Mouse (Mus musculus) embryonic facial prominence, embryonic 10.5 days (tissue): ENCODE measurements around the gene Hecw1. TPM values are rescaled to one million over a fixed set of nuclear protein-coding genes. Genes with fewer than 3 reads are reported as not detected.

Source experiments
- DNase-seq: peaks from one replicate; pipeline ENCODE4 v3.0.0-alpha.2; 2017; ENCODE audit warnings: low spot score
- H3K27ac ChIP-seq: fragments of 300-500 bp; sonication (generic); replicated peaks from 2 replicates; pipeline ENCODE4 v1.5.1; 2016; ENCODE audit warnings: mild to moderate bottlenecking
- H3K27me3 ChIP-seq: fragments of 300-500 bp; sonication (generic); replicated peaks from 2 replicates; pipeline ENCODE4 v1.6.1; 2016; ENCODE audit warnings: low read depth, mild to moderate bottlenecking; ENCODE audit not compliant: poor library complexity, severe bottlenecking
- H3K36me3 ChIP-seq: fragments of 300-500 bp; sonication (generic); replicated peaks from 2 replicates; pipeline ENCODE4 v1.6.1; 2016; ENCODE audit warnings: mild to moderate bottlenecking, moderate library complexity
- H3K4me1 ChIP-seq: fragments of 300-500 bp; sonication (generic); 2 replicates; pipeline ENCODE4 v1.6.1; 2016
- H3K4me3 ChIP-seq: fragments of 300-500 bp; sonication (generic); 2 replicates; pipeline ENCODE4 v1.5.1; 2016; ENCODE audit warnings: mild to moderate bottlenecking, moderate library complexity
- H3K9me3 ChIP-seq: fragments of 300-500 bp; sonication (generic); 2 replicates; pipeline ENCODE4 v1.6.1; 2016; ENCODE audit warnings: mild to moderate bottlenecking
- WGBS: fragments of 180-500 bp; shearing (Covaris S2); methylation state at CpG from one replicate; pipeline ENCODE4 v1.1.7; 2016; 5-methylcytosine and 5-hydroxymethylcytosine counted together
- polyA plus RNA-seq: library from polyadenylated mRNA; unstranded; fragments of >200 nt; fragmentation: Nextera tagmentation; extraction: Ambion mirVana; gene quantifications from 2 replicates; pipeline ENCODE4 v1.2.1, GENCODE M21; 2016

Hecw1 gene
- 1.5 and 1.6 TPM in 2 replicates for polyA plus RNA-seq

- no peaks in the 10 kb centered on the region for H3K36me3 ChIP-seq
- DNase-seq = peak; percentile 50
- H3K27ac ChIP-seq = peak within 1 kb of the TSS; percentile 76
- WGBS = under 1% methylated on average over 15 of the region's 15 CpGs
- peaks cover 14% of the 10 kb centered on the region for H3K4me1 ChIP-seq
- H3K27me3 ChIP-seq = peaks cover 46% of the 10 kb centered on the region
- no peaks in the 10 kb centered on the region for H3K9me3 ChIP-seq
- H3K4me3 ChIP-seq = peak within 1 kb of the TSS; percentile 69
Measured at GRCm38 (mm10) chr13:14522906-14523269, at the start of gene Hecw1. TSS of gene Hecw1 (minus strand) at chr13:14523228.

- Histone ChIP-seq H3K27ac (no peak overlapping the region), H3K27me3 (no peaks in the 10 kb centered on the region), H3K4me3 (no peak overlapping the region), H3K9me3 (no peaks in the 10 kb centered on the region), H3K4me1 (no peaks in the 10 kb centered on the region), H3K36me3 (no peaks in the 10 kb centered on the region)
- no peak for DNase-seq
- 85% methylated on average over 1 of the region's 1 CpGs for WGBS
Measured at GRCm38 (mm10) chr13:14561336-14561735, 38.3 kb upstream of the Hecw1 start.

- H3K36me3 ChIP-seq = no peaks in the 10 kb centered on the region
- H3K27ac ChIP-seq = no peak overlapping the region
- no peaks in the 10 kb centered on the region for H3K9me3 ChIP-seq
- no peaks in the 10 kb centered on the region for H3K4me1 ChIP-seq
- no peak for DNase-seq
- no peaks in the 10 kb centered on the region for H3K27me3 ChIP-seq
- whole genome bisulfite sequencing = 79% methylated on average over 2 of the region's 2 CpGs
- no peak overlapping the region for H3K4me3 ChIP-seq
Measured at GRCm38 (mm10) chr13:14552628-14553027, 29.6 kb upstream of the Hecw1 start.

DNA sequence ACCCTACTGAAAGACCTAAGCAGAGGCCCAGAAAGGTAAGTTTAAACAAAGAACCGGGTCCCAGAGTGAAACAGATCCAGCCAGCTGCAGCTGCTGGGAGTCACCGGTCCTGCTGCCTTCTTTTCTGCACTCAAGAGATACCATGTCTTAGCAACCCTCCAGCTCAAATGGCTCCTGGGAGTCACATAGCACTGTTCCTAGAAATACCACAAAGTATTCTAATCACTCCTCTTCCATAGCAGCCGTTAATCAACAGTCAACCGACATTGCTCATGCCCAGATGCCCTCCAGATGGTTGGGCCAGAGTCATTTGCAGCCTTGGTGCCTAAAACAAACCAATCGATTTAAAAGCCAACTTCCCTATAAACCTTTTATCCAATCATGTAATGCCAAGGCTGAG is 19.8 kb upstream of the Hecw1 start:
- Histone ChIP-seq H3K36me3 (no peaks in the 10 kb centered on the region), H3K9me3 (no peaks in the 10 kb centered on the region), H3K4me1 (no peaks in the 10 kb centered on the region), H3K27me3 (no peaks in the 10 kb centered on the region), H3K27ac (no peak overlapping the region), H3K4me3 (no peak overlapping the region)
- WGBS = 79% methylated on average over 5 of the region's 5 CpGs
- no peak for DNase-seq

GRCm38 (mm10) chr13:14522128-14522905 is 711 bp downstream of the Hecw1 start:
- peak; percentile 55 for DNase-seq
- H3K27me3 ChIP-seq = peaks cover 46% of the 10 kb centered on the region
- peak overlapping the region; percentile 69 for H3K4me3 ChIP-seq
- peaks cover 14% of the 10 kb centered on the region for H3K4me1 ChIP-seq
- H3K9me3 ChIP-seq = no peaks in the 10 kb centered on the region
- 2% methylated on average over 38 of the region's 38 CpGs for WGBS
- no peaks in the 10 kb centered on the region for H3K36me3 ChIP-seq
- H3K27ac ChIP-seq = peak overlapping the region; percentile 76

- H3K36me3 ChIP-seq = no peaks in the 10 kb centered on the region
- WGBS = 20% methylated on average over 4 of the region's 4 CpGs
- DNase-seq = no peak
- peak overlapping the region; percentile 76; the same call in 1 of the 2 replicates for H3K27ac ChIP-seq
- H3K4me1 ChIP-seq = peaks cover 14% of the 10 kb centered on the region
- peaks cover 46% of the 10 kb centered on the region for H3K27me3 ChIP-seq
- H3K9me3 ChIP-seq = no peaks in the 10 kb centered on the region
- H3K4me3 ChIP-seq = peak overlapping the region; percentile 69
Measured at GRCm38 (mm10) chr13:14521746-14522127, 1.3 kb downstream of the Hecw1 start.

GRCm38 (mm10) chr13:14519605-14520004 is 3.4 kb downstream of the Hecw1 start:
- Histone ChIP-seq H3K36me3 (no peaks in the 10 kb centered on the region), H3K9me3 (no peaks in the 10 kb centered on the region), H3K27me3 (peaks cover 40% of the 10 kb centered on the region), H3K4me1 (peaks cover 14% of the 10 kb centered on the region), H3K27ac (no peak overlapping the region), H3K4me3 (no peak overlapping the region)
- 82% methylated on average over 3 of the region's 3 CpGs for WGBS
- no peak for DNase-seq

GRCm38 (mm10) chr13:14517478-14517877 is 5.5 kb downstream of the Hecw1 start:
- DNase-seq = no peak
- Histone ChIP-seq H3K4me1 (peaks cover 9% of the 10 kb centered on the region), H3K9me3 (no peaks in the 10 kb centered on the region), H3K36me3 (no peaks in the 10 kb centered on the region), H3K27me3 (peaks cover 20% of the 10 kb centered on the region), H3K4me3 (no peak overlapping the region), H3K27ac (no peak overlapping the region)
- 92% methylated on average over 3 of the region's 3 CpGs for WGBS

DNA sequence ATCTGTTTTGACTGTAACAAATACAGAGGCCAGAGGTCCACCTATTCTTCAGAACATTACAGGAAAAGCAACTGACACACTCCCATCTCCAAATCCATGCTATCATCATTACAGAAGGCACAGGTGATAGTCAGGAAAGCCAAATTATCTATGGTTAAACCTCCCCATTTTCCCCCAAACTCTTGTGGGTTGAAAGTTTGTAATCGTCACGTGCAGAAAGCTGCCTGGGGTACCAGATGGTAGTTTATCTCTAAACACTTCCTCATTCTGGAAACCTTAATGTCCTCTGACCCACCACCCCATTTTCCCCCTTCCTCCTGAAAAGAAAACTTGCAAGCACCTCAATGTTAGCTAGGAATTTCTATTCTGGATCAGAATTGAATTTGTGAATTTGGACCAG is 7.9 kb downstream of the Hecw1 start:
- no peaks in the 10 kb centered on the region for H3K27me3 ChIP-seq
- no peak overlapping the region for H3K4me3 ChIP-seq
- no peaks in the 10 kb centered on the region for H3K36me3 ChIP-seq
- no peak for DNase-seq
- no peak overlapping the region for H3K27ac ChIP-seq
- WGBS = 84% methylated on average over 2 of the region's 2 CpGs
- no peaks in the 10 kb centered on the region for H3K9me3 ChIP-seq
- H3K4me1 ChIP-seq = no peaks in the 10 kb centered on the region

- Histone ChIP-seq H3K27me3 (no peaks in the 10 kb centered on the region), H3K36me3 (no peaks in the 10 kb centered on the region), H3K4me1 (no peaks in the 10 kb centered on the region), H3K27ac (no peak overlapping the region), H3K9me3 (no peaks in the 10 kb centered on the region), H3K4me3 (no peak overlapping the region)
- DNase-seq = no peak
Measured at GRCm38 (mm10) chr13:14513934-14514333, 9.1 kb downstream of the Hecw1 start.

GRCm38 (mm10) chr13:14506765-14507164 is 16.3 kb downstream of the Hecw1 start:
- H3K4me3 ChIP-seq = no peak overlapping the region
- no peak for DNase-seq
- H3K36me3 ChIP-seq = no peaks in the 10 kb centered on the region
- no peaks in the 10 kb centered on the region for H3K4me1 ChIP-seq
- H3K9me3 ChIP-seq = no peaks in the 10 kb centered on the region
- H3K27ac ChIP-seq = no peak overlapping the region
- H3K27me3 ChIP-seq = no peaks in the 10 kb centered on the region
- WGBS = 92% methylated on average over 5 of the region's 5 CpGs

- WGBS = 22% methylated on average over 1 of the region's 1 CpGs
- no peaks in the 10 kb centered on the region for H3K9me3 ChIP-seq
- H3K4me3 ChIP-seq = no peak overlapping the region
- H3K27ac ChIP-seq = no peak overlapping the region
- no peaks in the 10 kb centered on the region for H3K4me1 ChIP-seq
- H3K36me3 ChIP-seq = no peaks in the 10 kb centered on the region
- H3K27me3 ChIP-seq = no peaks in the 10 kb centered on the region
- no peak for DNase-seq
Measured at GRCm38 (mm10) chr13:14500251-14500650, 22.8 kb downstream of the Hecw1 start.

DNA sequence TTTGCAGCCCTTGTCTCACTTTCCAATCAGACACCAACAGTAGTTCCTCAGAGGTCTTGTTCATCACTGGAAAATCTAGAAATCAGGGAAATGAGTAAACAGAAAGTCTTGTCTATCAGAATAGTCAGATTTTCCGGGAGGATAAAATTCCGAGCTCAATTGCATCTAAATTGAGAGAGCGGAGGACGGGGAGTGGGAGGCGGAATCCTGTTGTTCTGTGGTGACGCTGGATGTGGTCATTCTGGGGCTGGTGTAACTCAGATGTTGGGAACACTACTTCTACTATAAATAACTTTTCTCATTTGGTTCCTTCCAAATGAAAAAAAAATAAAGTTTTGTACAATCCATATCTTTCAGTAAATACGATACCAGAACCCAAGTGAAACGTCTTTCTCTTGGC is 24.2 kb downstream of the Hecw1 start:
- H3K27me3 ChIP-seq = no peaks in the 10 kb centered on the region
- H3K9me3 ChIP-seq = no peaks in the 10 kb centered on the region
- DNase-seq = no peak
- 89% methylated on average over 8 of the region's 8 CpGs for WGBS
- H3K4me1 ChIP-seq = no peaks in the 10 kb centered on the region
- H3K4me3 ChIP-seq = no peak overlapping the region
- no peaks in the 10 kb centered on the region for H3K36me3 ChIP-seq
- no peak overlapping the region for H3K27ac ChIP-seq
